Mouse (Mus musculus): ENCODE measurements around the gene Acbd4. TPM values are rescaled to one million over a fixed set of nuclear protein-coding genes. Genes with fewer than 3 reads are reported as not detected.

Gene Acbd4
- polyA plus RNA-seq, 1 experiment from 2014 or later, result 100 TPM

DNA sequence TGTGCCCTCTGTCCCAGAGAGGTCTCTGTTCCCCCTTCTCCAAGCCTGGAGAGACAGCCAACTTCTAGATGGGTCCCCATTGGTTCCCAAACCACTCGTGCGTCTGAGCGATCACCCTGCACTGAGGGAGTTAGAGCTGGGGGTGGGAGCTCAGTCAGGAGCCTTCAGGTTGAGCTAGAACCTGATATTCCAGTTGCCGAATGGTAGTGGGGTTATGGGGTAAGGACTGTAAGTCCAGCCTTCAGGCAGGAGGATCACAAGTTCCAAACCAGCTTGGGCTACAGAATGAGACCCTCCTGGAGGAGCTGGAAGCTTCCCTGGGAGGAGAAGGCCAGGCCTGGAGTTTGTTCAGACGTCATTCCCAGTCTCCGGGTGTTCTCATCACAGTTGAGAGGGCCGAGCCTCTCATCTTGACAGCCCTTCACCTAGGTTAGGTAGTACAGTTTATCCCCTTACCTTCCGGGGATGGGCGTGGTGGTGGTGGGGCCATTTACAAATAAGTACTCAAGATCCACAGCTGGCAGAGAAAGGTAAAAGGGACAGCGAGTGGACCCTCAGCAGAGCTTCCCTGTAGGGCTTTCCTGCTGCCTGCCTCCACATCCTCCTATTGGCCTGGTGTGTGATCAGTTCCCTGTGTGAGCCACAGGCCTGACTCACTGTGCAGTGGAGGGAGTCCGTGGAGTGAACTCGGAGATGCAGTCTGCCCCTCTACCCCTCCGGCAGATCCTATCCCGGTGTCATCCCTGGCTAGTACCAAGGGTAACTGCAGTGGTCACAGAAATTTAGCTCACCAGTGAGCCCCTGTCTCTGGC is 38.7 kb downstream of the Acbd4 start:
- ChIA-PET POLR2A (interaction anchor here (0.7 to 1.7 kb wide), 4 partner anchors 10 to 260 kb away, joined by 3 to 4 read pairs (median 4); no protein-coding TSS in a partner anchor), CTCF (interaction anchor here (1.0 to 1.7 kb wide), 2 partner anchors 19 to 37 kb away, joined by 6 read pairs; no protein-coding TSS in a partner anchor)
- ATAC-seq (no peak), DNase-seq (ENCODE audit: low read depth, low spot score) (no peak)
- in situ Hi-C loops (cut with MboI; ENCODE audit: low pct_unique_long_range_greater_than_20kb), result no loop called here
- no peaks in the 10 kb centered on the region for H3K27me3 ChIP-seq
- no peak for TF ChIP-seq CTCF (IDR thresholded peaks at IDR 0.05)

DNA sequence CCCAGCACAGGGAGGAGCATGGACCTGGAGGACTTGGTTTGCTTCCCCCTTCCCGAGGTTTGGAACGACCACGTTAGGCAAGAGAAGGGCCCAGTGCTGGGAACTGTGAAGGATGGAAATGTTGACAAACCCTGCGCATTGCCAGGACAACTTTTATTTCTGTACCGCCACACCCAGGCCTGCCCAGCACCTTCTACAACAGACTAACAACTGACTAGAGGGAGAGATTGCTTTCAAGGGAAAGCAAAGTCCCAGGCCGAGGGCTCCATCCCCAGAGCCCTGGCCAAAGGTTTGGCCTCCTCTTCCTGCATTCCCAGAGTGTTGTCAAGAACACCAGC is 39.2 kb downstream of the Acbd4 start:
- ChIA-PET POLR2A (interaction anchor here (0.5 to 4.5 kb wide), 6 partner anchors 8 to 260 kb away, joined by 3 to 48 read pairs (median 4); partner anchors contain the start of gene Hexim2), CTCF (interaction anchor here (1.0 to 1.7 kb wide), 2 partner anchors 18 to 38 kb away, joined by 6 read pairs; no protein-coding TSS in a partner anchor)
- in situ Hi-C loops (cut with MboI; ENCODE audit: low pct_unique_long_range_greater_than_20kb), result no loop called here
- no peak for TF ChIP-seq CTCF (IDR thresholded peaks at IDR 0.05)
- H3K27me3 ChIP-seq, result no peaks in the 10 kb centered on the region
- no peak for ATAC-seq
- DNase-seq (ENCODE audit: low read depth, low spot score), result no peak

DNA sequence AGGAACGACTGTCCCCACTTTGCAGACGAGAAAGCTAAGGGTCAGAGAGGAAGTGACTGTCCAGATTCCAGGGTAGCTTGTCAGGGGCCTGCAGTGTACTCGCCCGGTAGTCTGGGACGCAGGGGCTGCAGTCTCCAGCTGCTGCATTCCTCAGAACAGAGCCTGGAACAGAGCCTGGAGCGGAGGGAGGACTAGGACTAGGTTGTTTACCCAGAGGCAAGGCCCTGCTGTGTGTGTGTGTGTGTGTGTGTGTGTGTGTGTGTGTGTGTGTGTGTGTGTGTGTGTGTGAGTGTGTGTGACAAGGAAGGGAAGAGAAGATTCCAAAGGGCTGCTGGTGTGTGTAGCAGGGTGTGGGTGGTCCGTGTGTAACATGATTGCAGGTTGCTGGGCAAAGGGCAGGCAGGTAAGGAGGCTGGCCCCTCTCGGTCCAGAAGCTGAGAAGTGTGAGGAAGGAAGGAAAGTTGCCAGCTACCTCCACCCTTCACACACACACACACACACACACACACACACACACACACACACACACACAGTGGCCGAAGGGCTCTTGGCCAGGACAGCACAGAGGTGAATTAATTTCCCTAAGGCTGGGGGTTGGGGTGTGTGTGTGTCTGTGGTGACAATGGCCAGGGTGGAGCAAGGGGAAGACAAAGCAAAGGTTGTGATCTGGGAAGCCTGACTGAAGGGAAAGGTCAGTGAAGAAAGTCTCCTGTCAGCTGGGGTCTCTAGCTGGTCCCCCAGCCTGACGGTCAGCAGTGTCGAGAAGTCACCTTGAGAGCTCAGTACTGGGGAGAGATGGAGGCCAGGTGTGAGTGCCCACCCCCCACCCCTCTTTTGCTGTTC is 39.8 kb downstream of the Acbd4 start:
- H3K27me3 ChIP-seq, result no peaks in the 10 kb centered on the region
- TF ChIP-seq CTCF (IDR thresholded peaks at IDR 0.05), result no peak
- ChIA-PET CTCF (interaction anchor here (0.8 to 5.0 kb wide), 7 partner anchors 8 to 84 kb away, joined by 3 to 30 read pairs (median 6); partner anchors contain the start of gene Hexim1), POLR2A (interaction anchor here (0.5 to 4.5 kb wide), 12 partner anchors 9 to 259 kb away, joined by 3 to 48 read pairs (median 5); partner anchors contain the start of genes Hexim1 and Hexim2)
- no peak for DNase-seq (ENCODE audit: low read depth, low spot score)
- ATAC-seq, result no peak
- in situ Hi-C loops (cut with MboI; ENCODE audit: low pct_unique_long_range_greater_than_20kb), result no loop called here

DNA sequence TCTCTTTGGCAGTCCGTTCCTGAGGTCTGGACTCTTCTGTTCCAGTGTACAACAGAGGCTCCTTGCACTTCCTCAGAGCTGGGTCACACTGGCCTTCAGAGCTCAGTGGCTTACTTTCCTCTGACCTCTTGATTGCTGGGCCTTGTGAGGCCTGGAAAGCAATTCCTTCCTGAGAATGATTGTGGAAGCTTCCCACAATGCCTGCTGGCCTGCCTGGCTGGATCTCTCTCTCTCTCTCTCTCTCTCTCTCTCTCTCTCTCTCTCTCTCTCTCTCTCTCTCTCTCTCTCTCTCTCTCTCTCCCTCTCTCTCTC is 40.4 kb downstream of the Acbd4 start:
- DNase-seq (ENCODE audit: low read depth, low spot score) (no peak), ATAC-seq (no peak)
- no peak for TF ChIP-seq CTCF (IDR thresholded peaks at IDR 0.05)
- in situ Hi-C loops (cut with MboI; ENCODE audit: low pct_unique_long_range_greater_than_20kb), result no loop called here
- ChIA-PET CTCF (interaction anchor here (0.8 to 5.0 kb wide), 7 partner anchors 8 to 84 kb away, joined by 3 to 30 read pairs (median 3); partner anchors contain the start of gene Hexim1), POLR2A (interaction anchor here (0.5 to 4.5 kb wide), 8 partner anchors 9 to 1631 kb away, joined by 3 to 48 read pairs (median 5); partner anchors contain the start of genes Hexim1 and Hexim2)
- no peaks in the 10 kb centered on the region for H3K27me3 ChIP-seq

DNA sequence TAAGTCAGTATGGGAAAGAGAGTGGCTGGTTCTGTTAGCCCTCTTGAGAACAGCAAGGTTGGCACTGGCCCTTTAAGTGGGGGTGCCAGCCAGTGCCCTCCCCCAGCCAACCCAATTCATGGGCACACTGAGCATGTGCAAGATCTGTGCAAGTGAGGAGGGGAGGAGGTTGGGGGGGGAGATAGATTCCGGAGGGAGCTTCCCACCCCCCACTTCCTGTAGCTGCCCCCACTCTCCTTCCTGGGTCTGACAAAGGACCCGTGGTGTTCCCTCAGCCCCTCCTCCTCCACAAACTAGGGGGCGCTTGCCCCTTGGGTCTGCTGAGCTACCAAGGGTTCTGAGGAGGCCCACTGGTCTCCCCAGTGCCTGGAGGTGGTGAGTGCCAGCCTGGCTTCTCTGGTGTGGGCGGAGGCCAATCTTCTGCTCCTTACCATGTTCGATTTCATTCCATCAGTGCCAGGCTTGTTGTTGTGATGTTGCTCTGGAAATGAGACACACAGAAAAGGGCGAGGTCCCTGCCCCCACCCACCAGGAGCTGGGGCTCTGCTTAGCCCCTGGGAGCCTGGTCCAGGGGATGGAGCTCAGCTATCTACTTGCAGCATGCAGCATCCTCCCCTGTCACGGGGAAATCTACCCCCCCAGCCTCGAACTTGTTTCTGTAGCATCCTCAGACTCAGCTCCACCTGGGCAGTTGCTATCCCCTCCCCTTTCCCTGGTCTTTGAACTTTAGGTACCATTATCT is 41.1 kb downstream of the Acbd4 start:
- H3K27me3 ChIP-seq, result no peaks in the 10 kb centered on the region
- ATAC-seq, result peak; percentile 44
- ChIA-PET POLR2A (interaction anchor here (0.5 to 4.5 kb wide), 7 partner anchors 10 to 1632 kb away, joined by 3 to 48 read pairs (median 5); partner anchors contain the start of genes Hexim1 and Hexim2), CTCF (interaction anchor here (0.8 to 5.0 kb wide), 8 partner anchors 9 to 83 kb away, joined by 3 to 30 read pairs (median 4); partner anchors contain the start of gene Hexim1)
- TF ChIP-seq CTCF (IDR thresholded peaks at IDR 0.05), result no peak
- DNase-seq (ENCODE audit: low read depth, low spot score), result no peak
- in situ Hi-C loops (cut with MboI; ENCODE audit: low pct_unique_long_range_greater_than_20kb), result no loop called here

DNA sequence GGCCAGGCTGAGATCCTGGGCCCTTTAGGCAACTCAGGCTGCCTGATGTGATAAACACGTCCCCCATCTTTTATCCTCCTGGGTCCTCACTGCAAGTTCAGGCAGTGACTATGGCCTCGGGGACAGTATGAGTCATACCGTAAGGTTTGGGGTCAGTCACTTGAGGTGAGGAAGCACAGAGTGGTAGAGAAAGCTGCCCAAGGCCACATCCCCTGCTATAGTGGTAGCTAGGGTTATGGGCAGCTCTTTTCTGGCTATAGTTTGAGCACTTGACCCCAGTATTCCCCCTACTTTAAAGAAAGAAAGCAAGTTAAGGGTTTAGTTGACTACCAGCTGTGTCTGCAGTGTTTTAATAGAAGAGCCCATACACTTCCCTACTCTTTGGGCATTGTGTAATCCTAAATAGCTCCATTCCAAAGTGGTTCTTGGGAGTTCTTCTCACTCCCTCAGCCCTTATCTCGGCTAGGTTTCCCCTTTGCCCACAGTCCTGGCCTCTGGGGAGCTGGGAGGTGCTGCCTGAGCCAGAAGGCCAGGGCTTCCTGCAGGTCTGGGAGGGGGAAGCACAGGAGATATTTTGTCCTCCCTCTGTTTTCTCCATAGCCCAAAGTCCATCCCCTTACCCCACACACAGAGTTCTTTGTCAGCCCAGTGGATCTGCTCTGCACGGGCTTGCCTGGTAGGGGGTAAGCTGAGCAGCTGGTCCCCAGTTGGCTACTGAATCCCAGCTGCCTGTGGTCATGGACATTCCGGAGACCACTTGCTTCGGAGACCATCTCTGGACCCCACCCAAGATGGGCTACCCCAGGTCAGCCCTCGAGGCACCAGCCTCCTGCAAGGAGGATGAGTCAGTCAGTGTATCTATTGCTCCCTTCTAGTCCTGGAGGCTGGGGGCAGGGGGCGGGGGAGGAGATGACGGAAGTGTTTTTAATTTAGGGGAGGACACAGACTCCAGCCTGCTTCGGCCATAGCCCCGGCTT is 43.1 kb downstream of the Acbd4 start:
- in situ Hi-C loops (cut with MboI; ENCODE audit: low pct_unique_long_range_greater_than_20kb), result no loop called here

DNA sequence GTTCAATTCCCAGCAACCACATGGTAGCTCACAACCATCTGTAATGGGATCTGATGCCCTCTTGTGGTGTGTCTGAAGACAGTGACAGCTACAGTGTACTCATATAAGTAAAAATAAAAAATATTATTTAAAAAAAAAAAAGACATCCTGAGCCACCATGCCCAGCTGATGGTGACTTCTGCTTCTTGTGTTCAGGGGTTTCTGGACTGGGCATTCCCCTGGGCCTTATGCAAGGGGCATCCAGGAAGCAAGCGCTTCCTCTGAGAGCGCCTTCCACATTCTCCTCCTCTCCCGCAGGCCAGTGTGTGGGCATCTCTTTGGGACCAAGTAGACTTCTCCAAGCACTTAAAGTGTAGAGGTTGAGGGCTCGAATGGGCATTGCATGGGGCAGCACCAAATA is 44.9 kb downstream of the Acbd4 start:
- ATAC-seq, result no peak
- CTCF ChIA-PET, result interaction anchor here (1.9 kb wide), 1 partner anchor 12 kb away, joined by 6 read pairs; no protein-coding TSS in a partner anchor
- POLR2A ChIA-PET, result interaction anchor here (1.1 to 3.2 kb wide), 2 partner anchors 29 to 32 kb away, joined by 6 to 8 read pairs; no protein-coding TSS in a partner anchor

More for the DNA sequence above, 43.1 kb downstream of the Acbd4 start:
- ChIA-PET POLR2A (interaction anchor here (1.0 to 4.5 kb wide), 3 partner anchors 12 to 27 kb away, joined by 4 to 48 read pairs (median 8); partner anchors contain the start of gene Hexim2), CTCF (interaction anchor here (0.7 to 5.0 kb wide), 5 partner anchors 10 to 42 kb away, joined by 4 to 30 read pairs (median 5); partner anchors contain the start of gene Hexim1)
- H3K27me3 ChIP-seq, result no peaks in the 10 kb centered on the region
- TF ChIP-seq CTCF (IDR thresholded peaks at IDR 0.05), result no peak
- ATAC-seq (peak; percentile 28), DNase-seq (ENCODE audit: low read depth, low spot score) (no peak)

DNA sequence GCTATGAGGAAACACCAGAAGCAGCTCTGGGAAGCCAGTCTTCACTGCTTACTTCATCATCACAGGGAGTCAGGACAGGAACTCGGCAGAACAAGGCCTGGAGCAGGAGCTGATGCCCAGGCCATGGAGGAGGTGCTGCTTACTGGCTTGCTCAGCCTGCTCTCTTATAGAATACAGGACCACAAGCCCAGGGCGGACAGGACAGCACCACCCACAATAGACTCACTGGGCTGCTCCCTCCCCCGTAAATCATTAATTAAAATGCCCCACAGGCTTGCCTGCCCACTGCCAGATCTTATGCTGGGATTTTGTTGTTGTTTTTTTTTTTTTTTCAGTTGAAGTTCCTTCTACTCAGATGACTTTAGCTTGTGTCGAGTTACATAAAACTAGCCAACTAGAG is 46.3 kb downstream of the Acbd4 start:
- DNase-seq (ENCODE audit: low read depth, low spot score) (no peak), ATAC-seq (no peak)
- no peaks in the 10 kb centered on the region for H3K27me3 ChIP-seq
- ChIA-PET CTCF (interaction anchor here (1.9 kb wide), 1 partner anchor 11 kb away, joined by 6 read pairs; no protein-coding TSS in a partner anchor), POLR2A (interaction anchor here (3.2 kb wide), 1 partner anchor 31 kb away, joined by 8 read pairs; no protein-coding TSS in a partner anchor)
- in situ Hi-C loops (cut with MboI; ENCODE audit: low pct_unique_long_range_greater_than_20kb), result no loop called here
- no peak for TF ChIP-seq CTCF (IDR thresholded peaks at IDR 0.05)

More for the DNA sequence above, 44.9 kb downstream of the Acbd4 start:
- TF ChIP-seq CTCF (IDR thresholded peaks at IDR 0.05), result no peak
- DNase-seq (ENCODE audit: low read depth, low spot score), result no peak
- in situ Hi-C loops (cut with MboI; ENCODE audit: low pct_unique_long_range_greater_than_20kb), result no loop called here
- H3K27me3 ChIP-seq, result no peaks in the 10 kb centered on the region

Data from Patski (cell line).